Mouse (Mus musculus): Measurements from ENCODE around the gene Nadk.

Gene Nadk

GRCm38 (mm10) chr4:155601091-155601996 lies 39.2 kb downstream of the Nadk start, which contains the start of gene Slc35e2:
TSS of gene Slc35e2 (plus strand) at chr4:155601416.
- DNase-seq (ENCODE audit: low read depth in 2 of 2, low spot score in 2 of 2) = peak; percentile 86 to 94

GRCm38 (mm10) chr4:155601997-155602456 lies 39.8 kb downstream of the Nadk start:
- no peak for DNase-seq (ENCODE audit: low read depth in 2 of 2, low spot score in 2 of 2)

GRCm38 (mm10) chr4:155602753-155603152 lies 40.6 kb downstream of the Nadk start:
- DNase-seq (ENCODE audit: low read depth in 2 of 2, low spot score in 2 of 2) = no peak

- peak in 1 of 2 experiments; percentile 28 for DNase-seq (ENCODE audit: low read depth in 2 of 2, low spot score in 2 of 2)
Measured at GRCm38 (mm10) chr4:155603801-155604200, 41.6 kb downstream of the Nadk start.

- DNase-seq (ENCODE audit: low read depth in 2 of 2, low spot score in 2 of 2) = no peak
Measured at GRCm38 (mm10) chr4:155605132-155605531, 43.0 kb downstream of the Nadk start.

GRCm38 (mm10) chr4:155606825-155607224 lies 44.6 kb downstream of the Nadk start:
- no peak for DNase-seq (ENCODE audit: low read depth in 2 of 2, low spot score in 2 of 2)

- DNase-seq (ENCODE audit: low read depth in 2 of 2, low spot score in 2 of 2) = no peak
Measured at GRCm38 (mm10) chr4:155611860-155612259, 49.7 kb downstream of the Nadk start.

- no peak for DNase-seq (ENCODE audit: low read depth in 2 of 2, low spot score in 2 of 2)
Measured at GRCm38 (mm10) chr4:155613264-155613663, 51.1 kb downstream of the Nadk start.

GRCm38 (mm10) chr4:155618321-155618720 lies 56.1 kb downstream of the Nadk start:
- DNase-seq (ENCODE audit: low read depth in 2 of 2, low spot score in 2 of 2) = no peak

- DNase-seq (ENCODE audit: low read depth in 2 of 2, low spot score in 2 of 2) = peak; percentile 94
Measured at GRCm38 (mm10) chr4:155624338-155625291, 62.4 kb downstream of the Nadk start, which contains the start of gene Cdk11b. TSS of gene Cdk11b (plus strand) at chr4:155624854.

GRCm38 (mm10) chr4:155630267-155630666 lies 68.1 kb downstream of the Nadk start:
- no peak for DNase-seq (ENCODE audit: low read depth in 2 of 2, low spot score in 2 of 2)

- DNase-seq (ENCODE audit: low read depth in 2 of 2, low spot score in 2 of 2) = no peak
Measured at GRCm38 (mm10) chr4:155635766-155636499, 73.8 kb downstream of the Nadk start.

All from CD8-positive naive resting alpha-beta T cell, adult 2 months (primary cell).